Mouse (Mus musculus) spleen, adult 2 months (tissue): ENCODE results near the gene Plscr5. TPM values are rescaled to one million over a fixed set of nuclear protein-coding genes. Genes with fewer than 3 reads are reported as not detected.

Experiments used
- DNase-seq, 2 experiments: peaks; one replicate each; pipeline versions ENCODE4 v3.0.0 to v3.0.0-alpha.2; 2012 to 2021; ENCODE audit warnings: low spot score in 2 of 2, low read depth in 1 of 2
- H3K27ac ChIP-seq: fragments of 200-500 bp; 2 replicates; pipeline ENCODE4 v1.5.1; 2012; ENCODE audit warnings: low read length, inconsistent platforms; ENCODE audit not compliant: insufficient read depth
- H3K27me3 ChIP-seq: fragments of 200-500 bp; 2 replicates; pipeline ENCODE4 v1.6.1; 2012; ENCODE audit warnings: mild to moderate bottlenecking, moderate library complexity, low read length, inconsistent platforms; ENCODE audit not compliant: control insufficient read depth, insufficient read depth
- H3K36me3 ChIP-seq: fragments of 200-500 bp; 2 replicates; pipeline ENCODE4 v1.6.1; 2012; ENCODE audit warnings: mild to moderate bottlenecking, low read length, inconsistent platforms; ENCODE audit not compliant: control insufficient read depth, insufficient read depth
- H3K4me1 ChIP-seq: fragments of 200-500 bp; 2 replicates; pipeline ENCODE4 v1.6.1; 2011; ENCODE audit warnings: inconsistent platforms; ENCODE audit not compliant: control insufficient read depth, insufficient read depth, insufficient read length
- H3K4me3 ChIP-seq: fragments of 200-500 bp; 2 replicates; pipeline ENCODE4 v1.5.1; 2011; ENCODE audit warnings: mild to moderate bottlenecking, inconsistent platforms; ENCODE audit not compliant: insufficient read depth, insufficient read length; ENCODE audit errors: extremely low read depth
- CTCF ChIP-seq: fragments of 200-500 bp; IDR thresholded peaks from 2 replicates; pipeline ENCODE4 v1.5.1; 2011; ENCODE audit warnings: mild to moderate bottlenecking, inconsistent platforms; ENCODE audit not compliant: insufficient read depth, insufficient read length, insufficient replicate concordance; ENCODE audit errors: extremely low read depth
- POLR2A ChIP-seq: fragments of 200-500 bp; IDR thresholded peaks from 2 replicates; pipeline ENCODE4 v1.6.1; 2011; ENCODE audit warnings: low read depth, low read length, inconsistent platforms
- WGBS: fragments of 180-500 bp; shearing (Covaris S2); methylation state at CpG from one replicate; pipeline ENCODE4 v1.1.7; 2018; 5-methylcytosine and 5-hydroxymethylcytosine counted together
- polyA plus RNA-seq: library from polyadenylated mRNA; depleted of rRNA; stranded (reverse); fragments of >200 nt; gene quantifications from 2 replicates; pipeline ENCODE4 v1.2.3, GENCODE M21; 2012

Gene Plscr5
- polyA plus RNA-seq, 1 experiment: not detected

- no peak overlapping the region for H3K27ac ChIP-seq
- H3K4me3 ChIP-seq: no peak overlapping the region
- DNase-seq: no peak
- TF ChIP-seq CTCF: no peak
- TF ChIP-seq POLR2A: no peak
- 51% methylated on average over 3 of the region's 3 CpGs for WGBS
- H3K36me3 ChIP-seq: no peaks in the 10 kb centered on the region
- H3K27me3 ChIP-seq: no peaks in the 10 kb centered on the region
- H3K4me1 ChIP-seq: no peaks in the 10 kb centered on the region
Measured at GRCm38 (mm10) chr9:92211048-92211447, 18.3 kb downstream of the Plscr5 start.

GRCm38 (mm10) chr9:92217484-92217883, 24.7 kb downstream of the Plscr5 start:
- H3K36me3 ChIP-seq: no peaks in the 10 kb centered on the region
- H3K4me3 ChIP-seq: no peak overlapping the region
- H3K27ac ChIP-seq: no peak overlapping the region
- TF ChIP-seq POLR2A: no peak
- TF ChIP-seq CTCF: no peak
- DNase-seq: no peak
- 45% methylated on average over 4 of the region's 4 CpGs for WGBS
- H3K4me1 ChIP-seq: no peaks in the 10 kb centered on the region; the same call in 1 of the 2 replicates
- no peaks in the 10 kb centered on the region for H3K27me3 ChIP-seq

DNA sequence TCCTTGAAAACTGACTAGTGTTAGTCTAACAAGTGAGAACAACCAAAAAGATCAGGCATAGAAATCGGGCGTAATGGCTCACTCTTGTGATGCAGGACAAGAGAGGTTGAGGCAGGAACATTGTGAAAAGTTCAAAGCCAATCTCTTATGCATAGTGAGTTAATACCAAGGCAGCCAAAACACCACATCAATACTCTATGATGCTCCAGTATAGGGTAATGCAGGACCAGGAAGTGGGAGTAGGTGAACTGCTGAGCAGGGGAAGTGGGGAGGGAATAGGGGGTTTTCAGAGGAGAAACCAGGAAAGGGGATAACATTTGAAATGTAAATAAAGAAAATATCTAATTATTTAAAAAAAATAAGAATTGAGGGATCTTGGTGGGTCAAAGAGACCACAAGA, 25.2 kb downstream of the Plscr5 start:
- H3K4me3 ChIP-seq: no peak overlapping the region
- no peak overlapping the region for H3K27ac ChIP-seq
- H3K36me3 ChIP-seq: no peaks in the 10 kb centered on the region
- DNase-seq: no peak
- no peaks in the 10 kb centered on the region; the same call in 1 of the 2 replicates for H3K4me1 ChIP-seq
- WGBS: 84% methylated on average over 2 of the region's 2 CpGs
- no peaks in the 10 kb centered on the region for H3K27me3 ChIP-seq
- TF ChIP-seq CTCF (no peak), POLR2A (no peak)

GRCm38 (mm10) chr9:92220151-92220550, 27.4 kb downstream of the Plscr5 start:
- H3K4me1 ChIP-seq: no peaks in the 10 kb centered on the region; the same call in 1 of the 2 replicates
- TF ChIP-seq POLR2A (no peak), CTCF (no peak)
- 32% methylated on average over 3 of the region's 3 CpGs for WGBS
- no peak overlapping the region for H3K27ac ChIP-seq
- no peaks in the 10 kb centered on the region for H3K36me3 ChIP-seq
- no peak for DNase-seq
- H3K4me3 ChIP-seq: no peak overlapping the region
- H3K27me3 ChIP-seq: no peaks in the 10 kb centered on the region

GRCm38 (mm10) chr9:92221480-92221879, 28.7 kb downstream of the Plscr5 start:
- no peak for DNase-seq
- no peak for TF ChIP-seq POLR2A
- TF ChIP-seq CTCF: no peak
- H3K36me3 ChIP-seq: no peaks in the 10 kb centered on the region
- H3K4me3 ChIP-seq: no peak overlapping the region
- H3K27ac ChIP-seq: no peak overlapping the region
- H3K4me1 ChIP-seq: no peaks in the 10 kb centered on the region; the same call in 1 of the 2 replicates
- no peaks in the 10 kb centered on the region for H3K27me3 ChIP-seq

DNA sequence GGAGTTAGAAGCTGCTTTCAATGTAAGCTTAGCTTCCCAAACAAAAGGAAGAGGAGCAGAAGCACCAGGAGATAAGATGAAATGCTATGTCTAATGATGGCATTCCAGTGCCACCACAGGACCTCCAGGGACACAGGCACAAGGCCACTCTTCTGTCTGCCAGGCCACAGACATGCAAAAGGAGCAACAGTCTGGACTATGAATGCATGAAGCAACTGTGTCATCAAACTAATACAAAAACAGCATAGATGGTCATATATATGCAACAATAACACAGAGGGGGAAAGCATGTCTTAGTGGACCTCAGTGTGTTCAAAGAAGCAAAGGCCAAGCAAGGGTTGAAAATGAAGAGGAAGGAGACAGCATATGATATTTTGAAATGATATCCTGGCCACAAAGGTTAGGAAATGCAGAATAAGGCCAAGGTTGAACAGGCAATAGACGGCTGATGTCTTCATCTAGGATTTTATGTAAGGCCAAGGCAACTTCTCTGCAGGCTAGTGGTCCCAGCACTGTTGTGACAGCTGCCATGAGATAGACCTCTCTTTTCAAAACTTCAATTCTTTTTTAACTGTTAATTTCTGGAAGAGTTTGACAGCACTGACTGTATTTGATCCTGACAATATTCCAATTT, 32.0 kb downstream of the Plscr5 start:
- H3K4me1 ChIP-seq: no peaks in the 10 kb centered on the region
- TF ChIP-seq POLR2A: no peak
- TF ChIP-seq CTCF: no peak
- no peak for DNase-seq
- 98% methylated on average over 1 of the region's 1 CpGs for WGBS
- no peak overlapping the region for H3K4me3 ChIP-seq
- H3K36me3 ChIP-seq: no peaks in the 10 kb centered on the region
- no peaks in the 10 kb centered on the region for H3K27me3 ChIP-seq
- H3K27ac ChIP-seq: no peak overlapping the region

DNA sequence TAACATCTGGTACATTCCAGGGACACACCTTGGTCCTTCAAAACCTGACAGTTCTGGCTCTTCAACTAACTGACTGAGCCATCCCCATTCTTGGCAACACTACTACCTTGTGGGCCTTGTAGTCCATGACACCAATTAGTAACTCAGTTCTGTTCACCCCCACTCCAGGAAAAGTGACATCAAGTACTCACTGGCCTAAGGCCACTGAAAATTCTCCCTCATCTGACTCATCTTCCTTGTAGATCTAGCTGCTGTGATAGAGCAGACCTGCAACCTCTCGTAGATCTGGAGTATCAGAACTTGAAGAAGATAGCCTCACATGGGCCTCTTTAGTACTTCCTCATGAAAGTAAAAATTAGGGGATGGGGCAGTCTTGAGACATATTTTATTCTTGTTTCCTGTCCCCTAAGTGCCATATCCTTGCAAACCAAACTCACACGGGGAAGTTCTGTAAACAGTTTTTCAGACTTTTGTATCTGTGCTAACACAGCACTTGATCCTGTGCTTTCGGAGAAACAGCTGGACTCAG, 33.5 kb downstream of the Plscr5 start:
- H3K27ac ChIP-seq: no peak overlapping the region

DNA sequence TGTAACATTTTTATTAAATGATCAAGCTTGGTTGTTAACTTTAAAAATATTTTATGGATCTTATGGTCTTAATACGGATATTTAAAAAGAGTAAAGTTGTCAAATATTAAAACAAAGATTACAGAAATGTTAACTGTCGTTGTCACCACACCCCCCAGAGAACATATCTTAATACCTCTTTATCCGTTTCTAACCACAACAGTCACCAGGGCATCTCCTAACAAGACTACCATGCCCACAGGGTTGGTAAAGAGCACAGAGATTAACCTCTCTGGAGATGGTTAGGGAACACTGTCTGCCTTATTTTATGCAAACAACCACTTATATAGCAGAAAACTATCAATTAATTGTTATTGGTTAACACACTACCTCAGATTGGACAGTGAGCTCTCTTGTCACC, 34.1 kb downstream of the Plscr5 start:
- WGBS: 71% methylated on average over 3 of the region's 3 CpGs
- no peak for TF ChIP-seq CTCF
- TF ChIP-seq POLR2A: no peak
- Histone ChIP-seq H3K4me1 (no peaks in the 10 kb centered on the region), H3K27me3 (no peaks in the 10 kb centered on the region), H3K4me3 (no peak overlapping the region), H3K36me3 (no peaks in the 10 kb centered on the region), H3K27ac (no peak overlapping the region)
- DNase-seq: no peak

More for the DNA sequence above, 33.5 kb downstream of the Plscr5 start:
- H3K4me1 ChIP-seq: no peaks in the 10 kb centered on the region
- no peaks in the 10 kb centered on the region for H3K27me3 ChIP-seq
- TF ChIP-seq CTCF: no peak
- TF ChIP-seq POLR2A: no peak
- DNase-seq: no peak
- WGBS: 41% methylated on average over 3 of the region's 3 CpGs
- no peak overlapping the region for H3K4me3 ChIP-seq
- no peaks in the 10 kb centered on the region for H3K36me3 ChIP-seq
